Mouse (Mus musculus) embryonic facial prominence, embryonic 15.5 days (tissue): ENCODE results near the gene Gm20716. TPM values are rescaled to one million over a fixed set of nuclear protein-coding genes. Genes with fewer than 3 reads are reported as not detected.

ENCODE experiments used
- ATAC-seq: fragments of 200-750 bp; cut with Nextera tagmentation; 2 replicates; pipeline ENCODE4 v1.8.0; 2017; ENCODE audit warnings: low read depth, moderate TSS enrichment; ENCODE audit not compliant: insufficient number of reproducible peaks, low FRiP score, low TSS enrichment
- H3K27ac ChIP-seq: fragments of 300-500 bp; sonication (generic); replicated peaks from 2 replicates; pipeline ENCODE4 v1.5.1; 2015; ENCODE audit warnings: mild to moderate bottlenecking, inconsistent platforms
- H3K27me3 ChIP-seq: fragments of 300-500 bp; sonication (generic); 2 replicates; pipeline ENCODE4 v1.6.1; 2015; ENCODE audit warnings: inconsistent platforms
- H3K36me3 ChIP-seq: fragments of 300-500 bp; sonication (generic); 2 replicates; pipeline ENCODE4 v1.6.1; 2015; ENCODE audit warnings: mild to moderate bottlenecking, inconsistent platforms
- H3K4me1 ChIP-seq: fragments of 300-500 bp; sonication (generic); 2 replicates; pipeline ENCODE4 v1.6.1; 2015; ENCODE audit warnings: inconsistent platforms
- H3K4me2 ChIP-seq: fragments of 300-500 bp; sonication (generic); replicated peaks from 2 replicates; pipeline ENCODE4 v1.6.1; 2015; ENCODE audit warnings: mild to moderate bottlenecking, inconsistent platforms
- H3K4me3 ChIP-seq: fragments of 300-500 bp; sonication (generic); replicated peaks from 2 replicates; pipeline ENCODE4 v1.5.1; 2015; ENCODE audit warnings: mild to moderate bottlenecking, inconsistent platforms
- H3K9ac ChIP-seq: fragments of 300-500 bp; sonication (generic); 2 replicates; pipeline ENCODE4 v1.6.1; 2015; ENCODE audit warnings: inconsistent platforms
- H3K9me3 ChIP-seq: fragments of 300-500 bp; sonication (generic); replicated peaks from 2 replicates; pipeline ENCODE4 v1.6.1; 2016; ENCODE audit warnings: inconsistent platforms
- WGBS: fragments of 180-500 bp; shearing (Covaris S2); methylation state at CpG from one replicate; pipeline ENCODE4 v1.1.7; 2015; 5-methylcytosine and 5-hydroxymethylcytosine counted together
- polyA plus RNA-seq: library from polyadenylated mRNA; unstranded; fragments of >200 nt; fragmentation: Nextera tagmentation; extraction: Ambion mirVana; gene quantifications from 2 replicates; pipeline ENCODE4 v1.2.1, GENCODE M21; 2015

Gm20716 gene
- polyA plus RNA-seq, 1 experiment from 2014 or later = 18.6 TPM

DNA sequence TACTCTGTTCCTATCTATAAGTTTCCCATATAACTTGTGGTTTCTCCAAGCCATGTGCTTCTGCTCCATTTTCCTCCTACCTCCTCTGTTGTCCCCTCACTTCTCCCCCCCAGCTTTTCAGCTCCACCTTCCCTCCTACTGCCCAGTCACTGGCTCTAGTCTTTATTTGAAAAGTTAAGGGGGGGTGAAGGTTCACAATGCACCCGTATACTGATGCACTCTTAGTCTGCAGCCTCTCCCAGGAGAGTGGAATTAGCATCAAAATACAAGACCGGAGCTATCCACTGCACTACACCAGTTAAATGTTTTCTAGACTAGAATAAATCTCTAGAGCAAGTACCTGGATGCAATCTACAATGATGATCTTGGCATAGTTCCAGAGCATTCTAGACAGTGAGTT is 34.4 kb downstream of the Gm20716 start:
- WGBS = 59% methylated on average over 2 of the region's 2 CpGs
- Histone ChIP-seq H3K36me3 (peaks cover 10% of the 10 kb centered on the region), H3K27ac (no peak overlapping the region), H3K4me2 (no peak overlapping the region), H3K4me3 (no peak overlapping the region), H3K9me3 (no peaks in the 10 kb centered on the region), H3K4me1 (peaks cover 47% of the 10 kb centered on the region), H3K9ac (no peak overlapping the region), H3K27me3 (no peaks in the 10 kb centered on the region)
- ATAC-seq = no peak

DNA sequence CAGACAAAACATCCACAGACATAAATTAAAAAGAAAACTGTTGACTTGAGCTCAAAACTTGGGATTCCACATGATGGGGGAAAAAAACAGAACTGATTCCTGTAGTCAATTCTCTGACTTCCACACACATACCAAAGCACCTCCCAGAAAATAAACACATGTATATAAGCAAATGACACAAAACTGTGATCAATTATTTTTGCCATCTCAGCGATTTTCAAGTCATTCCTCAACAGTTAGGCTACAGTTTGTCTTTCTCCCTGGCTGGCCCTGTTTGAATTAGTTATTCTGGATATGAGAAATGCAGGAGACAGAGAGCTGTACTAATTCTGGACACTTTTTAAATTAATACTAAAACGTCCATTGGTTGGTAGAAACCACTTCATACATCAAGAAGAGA is 36.5 kb downstream of the Gm20716 start:
- Histone ChIP-seq H3K9ac (no peak overlapping the region), H3K4me1 (peaks cover 51% of the 10 kb centered on the region), H3K36me3 (peaks cover 13% of the 10 kb centered on the region), H3K27me3 (no peaks in the 10 kb centered on the region), H3K27ac (no peak overlapping the region), H3K9me3 (no peaks in the 10 kb centered on the region), H3K4me3 (no peak overlapping the region), H3K4me2 (no peak overlapping the region)
- 71% methylated on average over 2 of the region's 2 CpGs for WGBS
- no peak for ATAC-seq

GRCm38 (mm10) chr2:168191856-168192255 is 38.3 kb downstream of the Gm20716 start:
- ATAC-seq = no peak
- no peaks in the 10 kb centered on the region for H3K27me3 ChIP-seq
- H3K36me3 ChIP-seq = peaks cover 21% of the 10 kb centered on the region
- no peak overlapping the region for H3K4me3 ChIP-seq
- no peaks in the 10 kb centered on the region for H3K9me3 ChIP-seq
- WGBS = 81% methylated on average over 2 of the region's 2 CpGs
- H3K4me1 ChIP-seq = peaks cover 48% of the 10 kb centered on the region
- no peak overlapping the region for H3K27ac ChIP-seq
- H3K4me2 ChIP-seq = no peak overlapping the region
- no peak overlapping the region for H3K9ac ChIP-seq

DNA sequence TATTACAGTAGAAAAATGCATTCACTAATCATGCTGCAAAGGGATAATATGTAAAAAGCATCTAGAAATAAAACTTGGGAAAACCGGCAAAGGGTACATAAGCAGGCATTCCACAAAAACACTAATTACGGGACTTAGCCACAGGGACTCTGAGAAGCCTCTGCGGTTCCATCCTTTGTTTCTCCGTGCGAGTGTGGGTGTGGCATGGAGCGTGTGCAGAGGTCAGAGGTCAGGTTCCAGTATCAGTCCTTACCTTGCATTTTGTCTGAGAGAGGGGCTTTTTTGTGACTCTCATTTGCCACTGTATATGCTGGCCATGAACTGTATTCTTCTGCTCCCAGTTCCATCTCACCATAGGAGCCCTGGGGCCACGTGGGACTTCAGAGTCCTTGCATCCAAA is 54.2 kb downstream of the Gm20716 start:
- peaks cover 45% of the 10 kb centered on the region for H3K36me3 ChIP-seq
- H3K9ac ChIP-seq = no peak overlapping the region
- peaks cover 5% of the 10 kb centered on the region; the same call in 1 of the 2 replicates for H3K4me1 ChIP-seq
- no peaks in the 10 kb centered on the region for H3K9me3 ChIP-seq
- no peak overlapping the region for H3K4me2 ChIP-seq
- no peak overlapping the region for H3K27ac ChIP-seq
- no peak for ATAC-seq
- H3K4me3 ChIP-seq = no peak overlapping the region
- 46% methylated on average over 7 of the region's 7 CpGs for WGBS
- H3K27me3 ChIP-seq = no peaks in the 10 kb centered on the region

- peak overlapping the region; percentile 16; the same call in 1 of the 2 replicates for H3K4me3 ChIP-seq
- H3K4me1 ChIP-seq = peaks cover 40% of the 10 kb centered on the region
- H3K9me3 ChIP-seq = no peaks in the 10 kb centered on the region
- H3K9ac ChIP-seq = no peak overlapping the region
- peak; percentile 56; the same call in 1 of the 2 replicates for ATAC-seq
- peak overlapping the region; percentile 26 for H3K4me2 ChIP-seq
- no peaks in the 10 kb centered on the region for H3K27me3 ChIP-seq
- peaks cover 11% of the 10 kb centered on the region for H3K36me3 ChIP-seq
- 9% methylated on average over 13 of the region's 13 CpGs for WGBS
- peak overlapping the region; percentile 83 for H3K27ac ChIP-seq
Measured at GRCm38 (mm10) chr2:168170167-168170685, 59.9 kb downstream of the Gm20716 start.

DNA sequence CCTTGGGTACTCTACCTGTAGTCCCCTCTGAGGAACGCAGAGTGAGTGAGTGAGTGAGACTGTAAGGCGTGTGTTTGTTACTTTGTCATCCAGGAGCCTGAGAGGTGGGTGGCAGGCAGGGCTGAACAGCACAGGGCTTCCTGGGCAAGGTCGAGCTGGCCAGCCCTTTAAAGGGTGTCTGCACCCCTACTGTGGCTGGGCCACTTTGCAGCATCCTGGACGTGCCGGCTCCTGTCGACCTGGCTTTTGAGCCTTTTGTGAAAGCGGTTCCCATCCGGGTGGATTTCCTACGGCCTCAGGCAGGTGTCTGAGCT is 60.4 kb downstream of the Gm20716 start:
- H3K27ac ChIP-seq = peak overlapping the region; percentile 83
- no peak overlapping the region for H3K9ac ChIP-seq
- peaks cover 40% of the 10 kb centered on the region for H3K4me1 ChIP-seq
- 4% methylated on average over 9 of the region's 9 CpGs for WGBS
- peak overlapping the region; percentile 26 for H3K4me2 ChIP-seq
- H3K36me3 ChIP-seq = peaks cover 7% of the 10 kb centered on the region
- H3K27me3 ChIP-seq = no peaks in the 10 kb centered on the region
- H3K9me3 ChIP-seq = no peaks in the 10 kb centered on the region
- ATAC-seq = no peak
- peak overlapping the region; percentile 16; the same call in 1 of the 2 replicates for H3K4me3 ChIP-seq

DNA sequence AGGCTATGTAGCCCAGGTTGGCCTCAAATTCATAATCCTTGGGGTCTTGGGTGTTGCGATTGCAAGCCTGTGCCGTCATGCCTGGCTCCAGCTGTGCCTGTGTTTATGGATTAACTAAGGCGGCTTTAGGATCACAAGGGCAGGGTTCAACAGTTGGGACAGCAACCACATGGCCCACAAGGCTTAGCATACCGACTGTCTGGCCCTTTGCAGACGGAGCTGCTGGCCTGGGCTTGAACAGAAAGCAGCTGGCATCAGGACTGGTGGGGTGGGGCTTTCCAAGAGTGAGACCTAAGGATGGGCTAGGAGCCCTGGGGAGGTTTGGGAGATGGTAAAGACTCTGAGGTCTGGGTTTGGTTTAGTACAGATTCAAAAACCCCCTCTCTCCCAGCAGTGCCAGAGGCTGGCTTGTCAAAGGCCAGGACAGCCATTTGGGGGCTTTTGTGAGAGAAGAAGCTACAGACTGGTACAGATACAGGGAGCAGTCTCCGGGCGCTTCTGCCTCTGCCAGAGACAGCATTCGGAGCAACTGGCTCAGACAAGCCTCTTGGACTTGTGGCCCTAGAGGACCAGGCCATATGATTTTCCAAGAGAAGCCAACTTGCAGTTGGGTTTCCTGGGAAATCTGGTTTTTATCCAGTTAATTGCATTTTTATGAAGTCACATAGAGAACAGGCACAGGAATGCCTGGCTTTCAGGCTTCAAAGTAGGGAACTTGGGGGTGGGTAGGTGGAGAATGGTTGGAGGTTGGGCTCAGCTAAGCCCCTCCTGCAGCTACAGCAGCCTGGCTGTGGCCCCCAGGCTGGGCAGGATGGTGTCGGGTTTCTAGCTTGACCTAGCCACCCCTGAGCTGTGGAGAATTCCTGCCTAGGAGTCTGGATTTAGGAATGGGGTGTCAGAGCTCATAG is 61.0 kb downstream of the Gm20716 start:
- H3K36me3 ChIP-seq = peaks cover 7% of the 10 kb centered on the region
- H3K27ac ChIP-seq = peak overlapping the region; percentile 83
- no peak overlapping the region for H3K4me3 ChIP-seq
- no peaks in the 10 kb centered on the region for H3K9me3 ChIP-seq
- H3K9ac ChIP-seq = no peak overlapping the region
- H3K4me1 ChIP-seq = peaks cover 40% of the 10 kb centered on the region
- ATAC-seq = peak; percentile 68
- WGBS = 16% methylated on average over 9 of the region's 9 CpGs
- peak overlapping the region; percentile 26 for H3K4me2 ChIP-seq
- H3K27me3 ChIP-seq = no peaks in the 10 kb centered on the region

DNA sequence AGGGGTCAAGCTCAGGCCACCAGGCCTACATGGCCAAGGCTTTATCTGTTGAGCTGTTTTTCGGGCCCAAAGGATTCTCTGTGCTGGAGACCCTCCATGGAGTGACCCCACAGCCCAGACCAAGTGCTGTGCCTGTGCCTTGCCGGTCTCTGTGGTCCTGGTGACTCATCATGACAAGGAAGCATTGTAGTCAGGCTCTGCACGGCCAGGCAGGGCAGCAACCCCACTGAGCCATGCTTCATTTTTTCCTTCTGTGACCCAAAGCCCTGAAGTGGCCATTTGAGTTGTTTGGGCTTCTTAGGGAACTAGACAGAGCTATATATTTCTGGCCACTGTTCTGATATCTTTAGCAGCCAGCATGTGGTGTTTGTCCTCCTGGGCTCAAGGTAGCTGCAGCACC is 62.4 kb downstream of the Gm20716 start:
- Histone ChIP-seq H3K4me3 (no peak overlapping the region), H3K4me1 (peaks cover 40% of the 10 kb centered on the region), H3K9ac (no peak overlapping the region), H3K9me3 (no peaks in the 10 kb centered on the region), H3K27ac (no peak overlapping the region), H3K36me3 (no peaks in the 10 kb centered on the region), H3K27me3 (no peaks in the 10 kb centered on the region), H3K4me2 (no peak overlapping the region)
- ATAC-seq = no peak
- 50% methylated on average over 3 of the region's 3 CpGs for whole genome bisulfite sequencing

DNA sequence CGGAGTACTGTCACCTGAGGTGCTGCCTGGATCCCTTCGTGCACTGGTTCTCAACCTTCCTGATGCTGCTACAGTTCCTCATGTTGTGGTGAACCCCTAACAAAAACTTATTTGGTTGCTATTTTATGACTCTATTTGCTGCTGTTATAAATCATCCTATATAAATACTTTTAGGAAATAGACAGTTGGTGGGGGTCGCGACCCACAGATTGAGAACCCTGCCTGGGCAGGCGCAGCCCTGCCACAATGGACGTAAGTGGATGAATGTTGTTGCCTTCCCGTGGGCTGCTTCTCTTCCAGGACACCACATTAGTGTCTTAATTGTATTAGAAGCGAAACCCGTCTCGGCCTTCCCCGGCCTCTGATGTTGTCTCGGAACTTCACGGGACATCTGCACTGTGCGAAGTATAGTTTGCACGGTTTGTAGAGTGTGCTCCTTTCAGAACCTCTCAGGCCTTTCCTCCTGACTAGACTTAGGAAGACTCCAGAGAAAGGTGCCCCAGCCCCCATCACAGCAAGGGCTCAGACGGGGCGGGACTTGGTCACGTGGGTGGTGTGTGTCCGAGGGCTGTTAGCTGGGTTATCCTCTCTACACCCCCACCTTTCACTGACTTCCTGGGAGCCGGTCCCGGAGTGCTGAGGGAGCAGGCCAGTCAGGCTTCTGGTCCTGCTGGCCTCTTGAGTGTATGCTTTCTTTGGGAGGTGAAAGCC is 63.3 kb downstream of the Gm20716 start:
- H3K4me3 ChIP-seq = no peak overlapping the region
- H3K27me3 ChIP-seq = no peaks in the 10 kb centered on the region
- H3K27ac ChIP-seq = no peak overlapping the region
- no peaks in the 10 kb centered on the region for H3K9me3 ChIP-seq
- peaks cover 40% of the 10 kb centered on the region for H3K4me1 ChIP-seq
- no peak overlapping the region for H3K9ac ChIP-seq
- WGBS = 45% methylated on average over 21 of the region's 21 CpGs
- H3K36me3 ChIP-seq = no peaks in the 10 kb centered on the region
- ATAC-seq = no peak
- no peak overlapping the region for H3K4me2 ChIP-seq

DNA sequence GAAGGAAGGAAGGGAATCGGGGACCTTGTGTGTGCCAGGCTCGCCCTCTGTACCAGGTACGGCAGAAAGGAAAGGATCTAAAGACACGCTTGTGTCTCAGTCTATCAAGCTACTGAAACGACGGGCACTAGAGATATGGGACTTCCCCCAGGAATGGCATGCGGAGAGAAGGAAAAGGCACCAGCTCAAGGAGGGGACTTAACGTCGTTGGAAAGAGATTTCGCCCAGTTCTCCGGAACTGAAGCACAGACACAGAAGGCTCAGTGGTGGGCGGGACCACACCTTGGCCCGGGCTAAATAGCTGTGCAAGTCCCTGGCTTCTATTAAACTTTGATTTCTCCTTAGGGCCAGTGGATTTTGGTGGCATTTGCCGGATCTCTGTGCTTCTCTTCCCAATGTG is 68.2 kb downstream of the Gm20716 start:
- peak overlapping the region; percentile 7; the same call in 1 of the 2 replicates for H3K9ac ChIP-seq
- no peaks in the 10 kb centered on the region for H3K27me3 ChIP-seq
- no peaks in the 10 kb centered on the region for H3K36me3 ChIP-seq
- no peaks in the 10 kb centered on the region for H3K9me3 ChIP-seq
- 9% methylated on average over 14 of the region's 14 CpGs for WGBS
- H3K4me1 ChIP-seq = peaks cover 29% of the 10 kb centered on the region
- H3K4me3 ChIP-seq = peak overlapping the region; percentile 33
- H3K27ac ChIP-seq = no peak overlapping the region
- no peak for ATAC-seq
- peak overlapping the region; percentile 47 for H3K4me2 ChIP-seq

- no peaks in the 10 kb centered on the region for H3K36me3 ChIP-seq
- 4% methylated on average over 11 of the region's 11 CpGs for WGBS
Measured at GRCm38 (mm10) chr2:168161514-168161971, 68.6 kb downstream of the Gm20716 start.

More at GRCm38 (mm10) chr2:168161514-168161971, 68.6 kb downstream of the Gm20716 start:
- Histone ChIP-seq H3K9me3 (no peaks in the 10 kb centered on the region), H3K4me2 (peak overlapping the region; percentile 47), H3K4me1 (peaks cover 27% of the 10 kb centered on the region), H3K4me3 (peak overlapping the region; percentile 33), H3K9ac (0 out of 2 replicates have a peak overlapping the region, but pooled peaks have one; percentile 7), H3K27ac (no peak overlapping the region), H3K27me3 (no peaks in the 10 kb centered on the region)
- 0 out of 2 replicates have a peak, but pooled peaks have one; percentile 35 for ATAC-seq
